Mouse (Mus musculus) neural tube, embryonic 11.5 days (tissue): ENCODE results near the gene Rbms3. TPM values are rescaled to one million over a fixed set of nuclear protein-coding genes. Genes with fewer than 3 reads are reported as not detected.
A peak's percentile ranks its signal among the peaks of the same experiment; 100 is the strongest.

Source experiments
- ATAC-seq: fragments of 200-750 bp; cut with Nextera tagmentation; 2 replicates; pipeline ENCODE4 v1.8.0; 2017; ENCODE audit warnings: moderate number of reproducible peaks, mild to moderate bottlenecking, moderate TSS enrichment, moderate library complexity; ENCODE audit not compliant: insufficient read depth, low FRiP score, low TSS enrichment
- DNase-seq: peaks from one replicate; pipeline ENCODE4 v3.0.0-alpha.2; 2015; ENCODE audit warnings: low spot score
- H3K27ac ChIP-seq: fragments of 300-500 bp; sonication (generic); 2 replicates; pipeline ENCODE4 v1.5.1; 2014; ENCODE audit warnings: low read depth, mild to moderate bottlenecking, low read length
- H3K27me3 ChIP-seq: fragments of 300-500 bp; sonication (generic); 2 replicates; pipeline ENCODE4 v1.6.1; 2014; ENCODE audit warnings: mild to moderate bottlenecking, low read length, mixed read lengths; ENCODE audit not compliant: control insufficient read depth, insufficient read depth
- H3K36me3 ChIP-seq: fragments of 300-500 bp; sonication (generic); 2 replicates; pipeline ENCODE4 v1.6.1; 2014; ENCODE audit warnings: mild to moderate bottlenecking, low read length, moderate library complexity, mixed read lengths; ENCODE audit not compliant: control insufficient read depth, insufficient read depth
- H3K4me1 ChIP-seq: fragments of 300-500 bp; sonication (generic); 2 replicates; pipeline ENCODE4 v1.6.1; 2014; ENCODE audit warnings: low read length, mixed read lengths; ENCODE audit not compliant: control insufficient read depth, insufficient read depth
- H3K4me2 ChIP-seq: fragments of 300-500 bp; sonication (generic); 2 replicates; pipeline ENCODE4 v1.6.1; 2014; ENCODE audit warnings: low read depth, mild to moderate bottlenecking, moderate library complexity
- H3K4me3 ChIP-seq: fragments of 300-500 bp; sonication (generic); 2 replicates; pipeline ENCODE4 v1.5.1; 2014; ENCODE audit warnings: low read depth, low read length
- H3K9ac ChIP-seq: fragments of 300-500 bp; sonication (generic); 2 replicates; pipeline ENCODE4 v1.6.1; 2014; ENCODE audit warnings: mild to moderate bottlenecking, low read length
- H3K9me3 ChIP-seq: fragments of 300-500 bp; sonication (generic); 2 replicates; pipeline ENCODE4 v1.6.1; 2016; ENCODE audit warnings: low read length; ENCODE audit not compliant: control insufficient read depth
- WGBS: fragments of 180-500 bp; shearing (Covaris S2); extraction: QIAGEN DNeasy Blood & Tissue Kit; methylation state at CpG from one replicate; pipeline ENCODE4 v1.1.7; 2014; 5-methylcytosine and 5-hydroxymethylcytosine counted together
- polyA plus RNA-seq: library from polyadenylated mRNA; unstranded; fragments of >200 nt; fragmentation: Nextera tagmentation; extraction: Ambion mirVana; gene quantifications from 2 replicates; pipeline ENCODE4 v1.2.1, GENCODE M21; 2014

Gene Rbms3
- polyA plus RNA-seq, 1 experiment from 2014 or later, result 60.1 TPM

DNA sequence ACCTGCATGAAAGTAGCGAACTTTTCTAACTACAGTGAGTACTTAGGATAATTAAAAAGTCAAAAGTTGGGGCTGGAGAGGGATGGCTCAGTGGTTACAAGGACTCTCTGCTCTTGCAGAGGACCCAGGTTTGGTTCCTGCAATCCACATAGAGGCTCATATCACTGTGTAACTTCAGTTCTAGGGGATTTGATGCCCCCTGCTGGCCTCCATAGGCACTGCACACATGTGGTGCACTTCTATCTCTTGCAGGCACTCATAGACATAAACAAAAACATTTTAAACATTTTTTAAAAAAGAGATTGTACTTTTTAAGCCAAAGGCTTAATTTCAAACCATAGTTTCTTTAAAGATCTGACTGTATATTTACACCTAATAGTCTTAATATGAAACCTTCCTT is 978.3 kb downstream of the Rbms3 start:
- DNase-seq (no peak), ATAC-seq (no peak)
- 91% methylated on average over 1 of the region's 1 CpGs for WGBS

DNA sequence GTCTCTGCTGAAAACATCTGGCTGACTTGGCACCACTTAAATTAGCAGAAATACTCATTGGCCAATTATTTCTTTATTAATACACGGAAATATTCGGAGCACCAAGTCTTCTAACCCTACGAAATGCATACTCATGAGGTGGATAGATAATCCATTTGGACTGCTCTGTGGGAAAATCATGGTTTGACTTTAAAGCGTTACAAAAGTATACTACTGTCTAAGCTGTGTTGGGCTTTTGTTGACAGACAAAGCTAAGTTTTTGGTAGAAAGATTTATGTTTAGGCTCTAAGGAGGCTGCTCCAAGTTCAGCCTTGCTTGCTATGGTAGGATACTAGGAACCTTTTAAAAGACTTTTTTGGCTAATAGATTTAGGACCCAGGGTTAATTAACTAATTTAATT is 979.8 kb downstream of the Rbms3 start:
- H3K27ac ChIP-seq, result no peak overlapping the region
- H3K9ac ChIP-seq, result no peak overlapping the region
- H3K36me3 ChIP-seq, result no peaks in the 10 kb centered on the region
- no peaks in the 10 kb centered on the region for H3K9me3 ChIP-seq
- ATAC-seq (no peak), DNase-seq (no peak)
- no peaks in the 10 kb centered on the region for H3K27me3 ChIP-seq
- WGBS, result 82% methylated on average over 4 of the region's 4 CpGs
- H3K4me2 ChIP-seq, result no peak overlapping the region
- no peak overlapping the region for H3K4me3 ChIP-seq
- H3K4me1 ChIP-seq, result no peaks in the 10 kb centered on the region

More for the DNA sequence above, 978.3 kb downstream of the Rbms3 start:
- Histone ChIP-seq H3K27me3 (no peaks in the 10 kb centered on the region), H3K4me1 (no peaks in the 10 kb centered on the region), H3K4me2 (no peak overlapping the region), H3K27ac (no peak overlapping the region), H3K9me3 (no peaks in the 10 kb centered on the region), H3K9ac (no peak overlapping the region), H3K4me3 (no peak overlapping the region), H3K36me3 (no peaks in the 10 kb centered on the region)

DNA sequence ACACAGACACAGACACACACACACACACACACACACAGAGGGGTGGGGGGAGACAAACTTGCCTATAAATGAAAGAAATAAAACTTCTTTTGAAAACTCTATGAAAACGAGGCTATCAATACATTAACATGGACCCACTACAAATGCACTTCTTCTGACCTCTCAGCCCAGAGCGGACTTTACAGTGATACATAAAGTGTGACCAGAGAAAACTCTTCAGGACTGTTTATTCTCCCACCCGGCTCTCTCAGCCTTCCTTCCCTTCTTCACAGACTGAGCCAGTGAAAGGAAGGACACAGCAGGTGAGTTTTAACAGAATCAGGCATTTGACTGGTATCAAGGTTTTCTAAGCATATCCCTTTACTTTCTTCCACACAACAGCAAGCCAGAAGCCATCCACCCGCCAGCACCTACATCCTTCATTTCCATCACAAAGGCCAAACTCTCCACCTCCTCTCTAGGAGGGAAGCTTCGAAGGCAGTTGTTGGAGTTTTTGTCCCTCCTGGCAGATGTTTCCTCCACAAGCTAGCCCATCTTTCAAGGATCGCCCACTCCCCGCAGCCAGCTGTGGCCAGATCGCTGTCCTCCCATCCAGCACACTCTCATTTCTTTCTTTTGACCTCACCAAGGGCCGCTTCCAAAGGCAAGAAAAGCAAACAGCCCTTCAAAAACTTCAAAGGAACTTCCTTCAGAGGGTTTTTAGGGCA is 980.5 kb downstream of the Rbms3 start:
- Histone ChIP-seq H3K4me3 (no peak overlapping the region), H3K27me3 (no peaks in the 10 kb centered on the region), H3K27ac (no peak overlapping the region), H3K4me1 (no peaks in the 10 kb centered on the region), H3K4me2 (no peak overlapping the region), H3K9ac (no peak overlapping the region), H3K36me3 (no peaks in the 10 kb centered on the region), H3K9me3 (no peaks in the 10 kb centered on the region)
- no peak for ATAC-seq
- 21% methylated on average over 9 of the region's 9 CpGs for WGBS
- DNase-seq, result peak; percentile 22

DNA sequence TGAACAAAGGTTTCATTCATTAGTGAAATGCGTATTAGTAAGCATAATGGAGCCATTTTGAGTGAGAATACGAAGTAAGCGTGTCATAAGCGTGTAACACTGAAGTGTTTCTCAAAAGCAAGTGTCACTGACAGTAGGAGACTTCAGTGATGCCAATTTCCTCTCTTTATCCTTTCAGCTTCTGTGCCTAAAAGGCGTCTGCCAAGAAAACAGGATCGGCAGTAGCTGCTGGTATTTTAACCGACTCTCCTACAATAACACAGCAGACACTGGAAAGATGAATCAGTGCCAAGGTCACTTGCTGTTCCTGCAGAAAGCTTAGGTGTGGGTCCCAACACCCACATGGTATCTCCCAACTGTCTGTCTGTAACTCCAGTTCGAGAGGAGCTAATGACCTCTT is 985.1 kb downstream of the Rbms3 start:
- no peak for ATAC-seq
- Histone ChIP-seq H3K4me2 (no peak overlapping the region), H3K9ac (no peak overlapping the region), H3K36me3 (no peaks in the 10 kb centered on the region), H3K27me3 (no peaks in the 10 kb centered on the region), H3K27ac (no peak overlapping the region), H3K9me3 (no peaks in the 10 kb centered on the region), H3K4me3 (no peak overlapping the region), H3K4me1 (peaks cover 6% of the 10 kb centered on the region; the same call in 1 of the 2 replicates)
- WGBS, result 70% methylated on average over 8 of the region's 8 CpGs
- DNase-seq, result no peak

DNA sequence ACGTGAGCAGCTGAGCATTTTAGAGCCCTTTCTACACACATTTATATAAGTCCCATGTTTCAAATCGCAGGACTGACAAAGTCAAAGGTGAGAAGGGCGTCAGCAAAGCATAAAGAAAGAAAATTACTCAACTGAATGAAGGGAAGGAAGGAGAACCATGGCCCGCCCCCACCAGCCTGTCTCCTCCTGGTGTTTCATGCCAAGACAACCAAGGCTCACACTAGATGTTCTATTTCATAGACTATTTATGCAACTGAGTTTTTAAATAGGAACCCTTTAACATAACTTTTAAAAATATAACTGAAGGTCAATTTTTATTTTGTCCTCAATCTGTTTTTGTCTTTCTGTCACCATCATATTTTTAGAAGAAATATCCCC is 989.4 kb downstream of the Rbms3 start:
- H3K4me2 ChIP-seq, result no peak overlapping the region
- no peak for ATAC-seq
- H3K4me1 ChIP-seq, result peaks cover 6% of the 10 kb centered on the region; the same call in 1 of the 2 replicates
- no peaks in the 10 kb centered on the region for H3K27me3 ChIP-seq
- no peak overlapping the region for H3K4me3 ChIP-seq
- no peaks in the 10 kb centered on the region for H3K9me3 ChIP-seq
- no peak overlapping the region for H3K9ac ChIP-seq
- H3K36me3 ChIP-seq, result no peaks in the 10 kb centered on the region
- no peak for DNase-seq
- 54% methylated on average over 4 of the region's 4 CpGs for WGBS
- no peak overlapping the region for H3K27ac ChIP-seq

DNA sequence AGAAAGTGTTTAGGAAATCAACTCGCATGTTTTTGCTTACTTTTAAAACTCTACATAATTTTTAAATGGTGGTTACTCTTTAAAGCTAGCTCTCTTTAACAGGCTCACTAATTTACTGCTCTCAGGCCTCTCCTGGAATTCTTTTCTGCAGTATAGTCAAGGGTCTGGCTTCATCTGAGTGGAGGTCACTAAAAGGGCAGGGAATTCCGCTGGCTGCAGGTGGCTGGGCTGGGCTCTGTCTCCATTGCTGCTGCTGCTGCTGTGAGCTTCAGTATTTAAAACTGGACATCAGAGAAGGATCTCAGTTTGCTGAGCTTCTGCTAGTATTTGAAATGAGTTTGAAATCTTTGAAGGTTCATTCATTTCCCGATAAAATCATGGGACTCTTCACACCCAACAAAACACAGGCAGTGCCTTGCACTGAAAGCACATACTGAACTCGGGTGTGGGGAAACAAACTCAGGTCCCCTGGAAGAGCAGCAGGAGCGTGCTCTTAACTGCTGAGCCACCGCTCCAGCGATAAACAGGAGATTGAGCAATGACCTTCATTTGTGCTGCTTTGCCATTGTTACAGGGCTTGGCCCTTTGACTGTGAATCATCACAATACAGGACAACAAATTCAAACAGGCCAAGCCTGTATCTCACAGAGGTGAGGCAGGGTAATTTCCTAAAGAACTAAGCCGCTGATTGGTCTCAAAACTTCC is 990.0 kb downstream of the Rbms3 start:
- H3K9me3 ChIP-seq, result no peaks in the 10 kb centered on the region
- H3K4me2 ChIP-seq, result no peak overlapping the region
- no peak for DNase-seq
- 37% methylated on average over 8 of the region's 8 CpGs for WGBS
- H3K4me3 ChIP-seq, result no peak overlapping the region
- no peak overlapping the region for H3K9ac ChIP-seq
- peaks cover 6% of the 10 kb centered on the region; the same call in 1 of the 2 replicates for H3K4me1 ChIP-seq
- ATAC-seq, result no peak
- no peak overlapping the region for H3K27ac ChIP-seq
- no peaks in the 10 kb centered on the region for H3K36me3 ChIP-seq
- H3K27me3 ChIP-seq, result no peaks in the 10 kb centered on the region

DNA sequence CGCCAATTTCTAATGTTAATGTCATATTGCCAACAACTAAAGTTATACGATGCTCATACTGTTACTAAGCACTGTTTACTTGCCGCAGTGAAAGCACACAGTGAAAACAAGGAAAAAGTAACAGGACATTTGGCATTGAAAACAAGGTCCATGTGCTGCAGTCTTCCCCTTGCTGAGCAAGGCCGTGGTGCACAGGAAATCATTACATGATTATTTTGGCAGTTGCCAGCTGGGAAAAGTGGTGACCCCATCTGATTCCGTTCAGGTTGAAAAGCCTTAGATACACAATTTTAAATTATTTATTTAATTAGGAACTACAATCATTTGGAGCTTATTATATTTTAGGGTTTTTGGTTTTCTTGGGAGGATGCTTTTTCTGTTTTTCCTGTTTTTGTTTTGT is 995.9 kb downstream of the Rbms3 start:
- no peak overlapping the region for H3K27ac ChIP-seq
- ATAC-seq (no peak), DNase-seq (no peak)
- H3K9me3 ChIP-seq, result peaks cover 5% of the 10 kb centered on the region; the same call in 1 of the 2 replicates
- H3K36me3 ChIP-seq, result no peaks in the 10 kb centered on the region
- H3K9ac ChIP-seq, result no peak overlapping the region
- no peaks in the 10 kb centered on the region for H3K4me1 ChIP-seq
- no peaks in the 10 kb centered on the region for H3K27me3 ChIP-seq
- 85% methylated on average over 5 of the region's 5 CpGs for whole genome bisulfite sequencing
- H3K4me3 ChIP-seq, result no peak overlapping the region
- H3K4me2 ChIP-seq, result no peak overlapping the region

DNA sequence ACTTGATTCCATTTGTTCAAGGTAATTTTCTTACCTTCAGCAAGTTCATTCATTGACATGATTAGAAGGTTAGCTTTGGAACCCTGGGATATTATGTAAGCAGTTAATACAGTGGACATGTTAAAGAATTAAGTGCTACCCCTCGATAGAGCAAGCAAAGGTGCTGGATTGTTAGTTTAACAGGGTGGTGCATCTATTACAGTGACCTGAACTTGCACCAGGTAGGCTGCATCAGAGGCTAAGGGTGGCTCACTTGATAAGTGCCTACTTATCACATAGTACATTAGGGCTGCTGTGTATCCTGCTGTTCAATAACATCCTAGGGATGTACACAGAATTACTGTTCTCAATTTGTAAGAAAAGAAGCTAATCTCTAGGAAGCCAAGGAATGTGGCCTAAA is 996.6 kb downstream of the Rbms3 start:
- Histone ChIP-seq H3K9me3 (peaks cover 5% of the 10 kb centered on the region; the same call in 1 of the 2 replicates), H3K4me1 (no peaks in the 10 kb centered on the region), H3K9ac (no peak overlapping the region), H3K36me3 (no peaks in the 10 kb centered on the region), H3K4me3 (no peak overlapping the region), H3K27ac (no peak overlapping the region), H3K27me3 (no peaks in the 10 kb centered on the region), H3K4me2 (no peak overlapping the region)
- no peak for ATAC-seq
- no peak for DNase-seq
- 88% methylated on average over 1 of the region's 1 CpGs for WGBS

DNA sequence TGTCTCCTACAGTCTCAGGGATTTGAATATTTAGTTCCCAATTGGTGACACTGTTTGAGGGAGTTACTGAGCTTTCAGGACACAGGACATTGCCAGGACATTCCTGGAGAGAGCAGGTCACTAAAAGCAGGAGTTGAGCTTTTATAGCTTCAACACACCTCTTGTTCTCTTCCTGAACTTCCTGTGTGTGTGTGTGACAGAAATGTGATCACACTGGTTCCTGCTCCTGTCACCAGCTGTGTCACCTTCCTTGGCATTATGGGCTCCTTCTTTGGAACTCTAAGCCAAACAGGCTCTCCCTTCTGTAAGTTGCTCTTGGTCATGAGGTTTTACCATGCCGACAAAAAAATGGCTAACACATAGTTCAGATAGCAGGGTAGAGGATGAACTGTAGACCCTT is 997.9 kb downstream of the Rbms3 start:
- Histone ChIP-seq H3K36me3 (no peaks in the 10 kb centered on the region), H3K9ac (no peak overlapping the region), H3K27me3 (no peaks in the 10 kb centered on the region), H3K4me3 (no peak overlapping the region), H3K4me1 (no peaks in the 10 kb centered on the region), H3K27ac (no peak overlapping the region), H3K4me2 (no peak overlapping the region), H3K9me3 (peaks cover 5% of the 10 kb centered on the region; the same call in 1 of the 2 replicates)
- WGBS, result 89% methylated on average over 1 of the region's 1 CpGs
- ATAC-seq (no peak), DNase-seq (no peak)
